Mouse (Mus musculus): ENCODE measurements around the gene Sntg2. TPM values are rescaled to one million over a fixed set of nuclear protein-coding genes. Genes with fewer than 3 reads are reported as not detected.

The Sntg2 gene
- total and polyA plus RNA-seq, 3 experiments = not detected

DNA sequence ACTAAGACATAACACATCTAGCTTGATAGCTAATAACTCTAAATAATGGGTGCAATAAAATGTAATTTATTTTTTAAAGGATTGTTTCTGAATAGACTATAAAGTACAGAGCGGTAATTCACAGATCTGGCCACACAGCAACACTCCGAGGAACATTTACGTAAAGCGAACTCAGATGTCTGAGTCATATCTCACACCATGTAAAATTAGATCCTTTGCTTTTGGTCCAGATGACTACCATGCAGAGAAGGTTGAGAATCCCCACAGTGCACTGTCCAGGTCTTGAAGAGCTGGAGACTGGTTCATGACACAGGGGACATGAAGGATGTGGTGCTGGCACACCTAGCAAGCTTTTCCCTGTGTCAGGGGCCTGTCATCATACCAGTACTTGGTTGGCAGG is 145.2 kb downstream of the Sntg2 start:
- H3K36me3 ChIP-seq (replicated peaks in 1 of 2; ENCODE audit: control insufficient read depth in 1 of 2, insufficient read depth in 1 of 2, low read length in 1 of 2) = no peaks in the 10 kb centered on the region
- H3K79me2 ChIP-seq (replicated peaks; ENCODE audit: control insufficient read depth, extremely low read depth, insufficient read depth, poor library complexity, severe bottlenecking) = no peaks in the 10 kb centered on the region
- H3K9me3 ChIP-seq (replicated peaks; ENCODE audit: low read length) = no peaks in the 10 kb centered on the region
- TF ChIP-seq MAZ (IDR thresholded peaks at IDR 0.05; ENCODE audit: low read depth, low read length) (no peak), NRF1 (IDR thresholded peaks at IDR 0.05; ENCODE audit: low read depth, low read length) (no peak), PAX5 (IDR thresholded peaks at IDR 0.05; ENCODE audit: low read length) (no peak)
- no peak overlapping the region for H3K4me2 ChIP-seq (ENCODE audit: insufficient read depth, low read depth, poor library complexity, severe bottlenecking)
- dilution Hi-C loops (cut with MboI; ENCODE audit: extremely low pct_ligation_motif_present, extremely low pct_unique_long_range_greater_than_20kb, low sequenced_read_pairs) = no loop called here
- peaks cover 0 to 10% of the 10 kb centered on the region in 2 experiments; a peak in 2 of 4 replicates for H3K4me1 ChIP-seq (ENCODE audit: control insufficient read depth in 1 of 2, insufficient read depth in 2 of 2)
- in situ Hi-C loops (cut with MboI; ENCODE audit: low pct_ligation_motif_present, low pct_unique_long_range_greater_than_20kb, low sequenced_read_pairs) = no loop called here
- no peak overlapping the region for H3K4me3 ChIP-seq (replicated peaks in 1 of 3; ENCODE audit: low read depth in 2 of 3, low read length in 2 of 3, poor library complexity in 1 of 3)
- DNase-seq (ENCODE audit: extremely low read depth) = no peak
- no peaks in the 10 kb centered on the region for H3K27me3 ChIP-seq (replicated peaks)
- H3K9ac ChIP-seq (ENCODE audit: insufficient read depth, low read depth) = no peak overlapping the region
- no peak overlapping the region for H3K27ac ChIP-seq (ENCODE audit: insufficient read depth, low read depth)

DNA sequence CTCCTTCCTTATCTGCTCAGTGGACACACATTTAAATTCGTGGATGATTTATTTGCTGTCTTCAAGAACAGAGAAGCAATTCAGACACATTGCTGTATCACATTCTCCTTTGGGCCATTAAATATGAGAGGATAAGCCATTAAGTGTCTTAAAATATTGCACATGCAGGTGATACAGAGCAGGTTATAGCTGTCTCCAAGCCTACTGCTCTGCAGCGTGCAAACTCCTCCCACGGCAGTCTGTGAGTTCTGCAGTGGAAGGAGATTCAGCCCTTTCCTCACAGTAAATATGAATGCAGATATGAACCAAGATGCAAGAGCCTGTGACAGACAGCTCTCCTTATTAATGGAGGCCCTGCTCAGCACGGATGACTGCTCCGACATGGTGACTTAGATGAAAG is 146.9 kb downstream of the Sntg2 start:
- in situ Hi-C loops (cut with MboI; ENCODE audit: low pct_ligation_motif_present, low pct_unique_long_range_greater_than_20kb, low sequenced_read_pairs) = no loop called here
- dilution Hi-C loops (cut with MboI; ENCODE audit: extremely low pct_ligation_motif_present, extremely low pct_unique_long_range_greater_than_20kb, low sequenced_read_pairs) = no loop called here

DNA sequence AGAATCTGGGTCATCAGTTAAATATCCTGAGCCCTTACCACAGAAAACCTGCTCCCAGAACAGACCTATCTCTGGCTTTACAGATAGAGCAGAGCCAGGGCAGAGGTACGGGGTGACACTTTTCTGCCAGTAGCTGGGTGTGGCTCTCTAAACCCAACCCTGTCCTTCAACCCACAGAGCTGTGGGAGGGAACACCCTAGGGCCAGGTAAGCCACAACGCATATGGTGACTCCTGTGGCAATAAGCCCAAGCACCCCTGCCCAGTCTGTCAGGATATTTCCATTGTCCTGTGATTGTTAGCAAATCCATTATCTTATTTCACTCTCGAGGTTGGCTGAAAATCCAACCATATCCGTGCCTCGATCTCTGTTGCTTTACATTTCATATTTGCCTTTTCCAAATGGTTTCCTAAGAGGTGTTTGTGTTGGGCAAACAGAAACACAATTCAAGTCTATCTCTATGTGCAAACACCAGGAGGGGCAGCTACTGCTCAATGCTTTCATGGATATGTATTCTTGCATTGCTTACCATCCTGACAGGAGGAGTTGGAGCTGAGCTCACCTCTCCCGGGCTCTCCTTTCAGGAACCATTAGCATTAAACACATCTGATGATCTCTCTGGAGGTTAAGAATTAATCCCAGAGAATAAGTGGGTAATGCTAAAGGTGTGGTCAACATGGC is 156.3 kb downstream of the Sntg2 start:
- no peak overlapping the region for H3K4me2 ChIP-seq (ENCODE audit: insufficient read depth, low read depth, poor library complexity, severe bottlenecking)
- H3K27me3 ChIP-seq (replicated peaks) = no peaks in the 10 kb centered on the region
- TF ChIP-seq CTCF (conservative IDR thresholded peaks at IDR 0.05 in 1 of 2, IDR thresholded peaks at IDR 0.05 in 1 of 2; ENCODE audit: low read depth in 2 of 2, low read length in 2 of 2) (no peak), ZC3H11A (IDR thresholded peaks at IDR 0.05; ENCODE audit: low read depth, low read length) (no peak), ZMIZ1 (IDR thresholded peaks at IDR 0.05; ENCODE audit: low read depth, low read length) (no peak), CHD2 (IDR thresholded peaks at IDR 0.05; ENCODE audit: low read length) (no peak), MEF2A (IDR thresholded peaks at IDR 0.05; ENCODE audit: borderline replicate concordance, low read depth, low read length) (no peak), MXI1 (IDR thresholded peaks at IDR 0.05; ENCODE audit: low read depth, low read length) (no peak), GABPA (IDR thresholded peaks at IDR 0.05; ENCODE audit: insufficient replicate concordance, low read depth, low read length) (no peak), SIN3A (IDR thresholded peaks at IDR 0.05; ENCODE audit: low read length) (no peak), JUND (conservative IDR thresholded peaks at IDR 0.05; ENCODE audit: low read depth, low read length) (no peak), USF1 (IDR thresholded peaks at IDR 0.05; ENCODE audit: low read depth, low read length) (no peak), HCFC1 (IDR thresholded peaks at IDR 0.05; ENCODE audit: low read depth, low read length) (no peak)
- in situ Hi-C loops (cut with MboI; ENCODE audit: low pct_ligation_motif_present, low pct_unique_long_range_greater_than_20kb, low sequenced_read_pairs) = no loop called here
- H3K4me3 ChIP-seq (replicated peaks in 1 of 3; ENCODE audit: low read depth in 2 of 3, low read length in 2 of 3, poor library complexity in 1 of 3) = no peak overlapping the region
- no peaks in the 10 kb centered on the region for H3K4me1 ChIP-seq (ENCODE audit: control insufficient read depth in 1 of 2, insufficient read depth in 2 of 2)
- no peak for DNase-seq (ENCODE audit: extremely low read depth)
- H3K79me2 ChIP-seq (replicated peaks; ENCODE audit: control insufficient read depth, extremely low read depth, insufficient read depth, poor library complexity, severe bottlenecking) = no peaks in the 10 kb centered on the region
- no peak overlapping the region for H3K27ac ChIP-seq (ENCODE audit: insufficient read depth, low read depth)
- dilution Hi-C loops (cut with MboI; ENCODE audit: extremely low pct_ligation_motif_present, extremely low pct_unique_long_range_greater_than_20kb, low sequenced_read_pairs) = no loop called here
- no peak overlapping the region for H3K9ac ChIP-seq (ENCODE audit: insufficient read depth, low read depth)
- no peaks in the 10 kb centered on the region for H3K9me3 ChIP-seq (replicated peaks; ENCODE audit: low read length)
- no peaks in the 10 kb centered on the region for H3K36me3 ChIP-seq (replicated peaks in 1 of 2; ENCODE audit: control insufficient read depth in 1 of 2, insufficient read depth in 1 of 2, low read length in 1 of 2)

More for the DNA sequence above, 146.9 kb downstream of the Sntg2 start:
- TF ChIP-seq CTCF (conservative IDR thresholded peaks at IDR 0.05 in 1 of 2, IDR thresholded peaks at IDR 0.05 in 1 of 2; ENCODE audit: low read depth in 2 of 2, low read length in 2 of 2) (no peak), RAD21 (IDR thresholded peaks at IDR 0.05; ENCODE audit: low read depth, low read length) (no peak), SIN3A (IDR thresholded peaks at IDR 0.05; ENCODE audit: low read length) (no peak), MEF2A (IDR thresholded peaks at IDR 0.05; ENCODE audit: borderline replicate concordance, low read depth, low read length) (no peak), UBTF (IDR thresholded peaks at IDR 0.05; ENCODE audit: low read depth, low read length) (no peak), USF2 (conservative IDR thresholded peaks at IDR 0.05; ENCODE audit: low read depth, low read length) (no peak), ZKSCAN1 (IDR thresholded peaks at IDR 0.05; ENCODE audit: borderline replicate concordance, low read depth, low read length) (no peak), POLR2A (IDR thresholded peaks at IDR 0.05; ENCODE audit: low read depth, low read length) (no peak), MXI1 (IDR thresholded peaks at IDR 0.05; ENCODE audit: low read depth, low read length) (no peak), KAT2A (IDR thresholded peaks at IDR 0.05; ENCODE audit: insufficient replicate concordance, low read length) (no peak), ETS1 (conservative IDR thresholded peaks at IDR 0.05; ENCODE audit: low read depth, low read length) (no peak)
- Histone ChIP-seq H3K36me3 (replicated peaks in 1 of 2; ENCODE audit: control insufficient read depth in 1 of 2, insufficient read depth in 1 of 2, low read length in 1 of 2) (no peaks in the 10 kb centered on the region), H3K79me2 (replicated peaks; ENCODE audit: control insufficient read depth, extremely low read depth, insufficient read depth, poor library complexity, severe bottlenecking) (no peaks in the 10 kb centered on the region), H3K27me3 (replicated peaks) (no peaks in the 10 kb centered on the region), H3K9ac (ENCODE audit: insufficient read depth, low read depth) (no peak overlapping the region), H3K9me3 (replicated peaks; ENCODE audit: low read length) (no peaks in the 10 kb centered on the region), H3K4me1 (ENCODE audit: control insufficient read depth in 1 of 2, insufficient read depth in 2 of 2) (peaks cover 0 to 2% of the 10 kb centered on the region in 2 experiments; a peak in 2 of 4 replicates), H3K4me3 (replicated peaks in 1 of 3; ENCODE audit: low read depth in 2 of 3, low read length in 2 of 3, poor library complexity in 1 of 3) (no peak overlapping the region), H3K27ac (ENCODE audit: insufficient read depth, low read depth) (no peak overlapping the region), H3K4me2 (ENCODE audit: insufficient read depth, low read depth, poor library complexity, severe bottlenecking) (no peak overlapping the region)
- DNase-seq (ENCODE audit: extremely low read depth) = no peak

Measured in CH12.LX (cell line).